Mouse (Mus musculus) urinary bladder, postnatal 4 days (tissue): ENCODE measurements around the gene Kif4.

Source experiments
- DNase-seq, 2 experiments: peaks; one replicate each; pipeline ENCODE4 v3.0.0; 2021 to 2022; ENCODE audit warnings: low spot score in 2 of 2

Kif4 gene

DNA sequence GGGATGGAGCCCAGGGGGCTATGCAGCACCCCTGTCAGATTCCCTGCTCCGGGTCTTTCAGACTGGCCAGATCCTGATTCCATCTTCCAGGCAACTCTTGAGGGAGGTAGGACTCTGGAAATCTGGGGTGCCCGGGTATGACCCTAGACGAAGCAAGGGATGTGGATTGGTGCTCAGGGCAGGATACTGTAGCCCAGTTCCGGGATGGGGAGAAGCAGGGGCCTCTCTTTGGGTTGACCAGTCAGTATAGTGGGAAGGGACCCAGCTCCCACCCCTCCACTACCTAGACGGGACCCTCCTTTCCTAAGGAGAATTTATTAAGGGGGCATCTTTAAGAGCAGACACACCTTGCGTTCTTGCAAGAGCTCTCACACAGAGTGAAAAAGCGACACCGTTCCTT, 104.7 kb downstream of the Kif4 start:
- no peak for DNase-seq

DNA sequence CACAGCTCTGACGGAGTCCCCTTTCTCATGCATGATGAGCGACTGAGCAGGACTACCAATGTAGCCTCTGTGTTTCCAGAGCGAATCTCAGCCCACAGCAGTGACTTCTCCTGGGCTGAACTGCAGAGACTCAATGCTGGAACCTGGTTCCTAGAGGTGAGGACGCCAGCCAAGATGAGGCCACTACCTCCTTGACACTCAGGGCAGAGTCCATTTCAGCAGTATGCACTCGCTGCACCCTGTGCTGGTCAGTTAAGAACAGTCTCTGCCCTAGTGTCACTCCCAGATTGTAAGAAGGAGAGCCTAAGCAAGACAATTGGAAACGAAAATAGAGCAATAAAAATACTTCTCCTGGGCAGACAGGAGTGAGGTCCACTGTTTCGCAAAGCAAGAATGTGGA, 108.8 kb downstream of the Kif4 start:
- DNase-seq, result no peak

DNA sequence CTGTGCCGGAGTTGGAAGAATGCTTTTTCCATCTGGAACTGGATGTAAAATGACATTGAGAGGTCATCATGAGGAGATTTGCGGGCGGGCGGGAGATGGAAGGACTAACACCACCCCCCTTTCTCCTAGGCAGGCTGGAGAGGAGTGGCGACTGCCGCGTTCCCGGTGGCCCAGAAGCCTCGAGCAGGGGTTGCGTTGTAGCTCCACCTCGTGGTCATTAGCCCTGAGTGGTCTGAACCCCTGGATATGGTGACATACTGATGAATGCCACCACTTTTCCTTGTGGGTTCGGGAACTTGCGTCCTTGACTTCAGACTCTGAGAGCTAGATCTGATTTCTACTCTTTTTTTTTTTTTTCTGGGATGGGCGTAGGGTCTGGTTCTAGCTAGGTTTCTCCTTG, 113.4 kb downstream of the Kif4 start:
- DNase-seq, result peak; percentile 18 to 72

DNA sequence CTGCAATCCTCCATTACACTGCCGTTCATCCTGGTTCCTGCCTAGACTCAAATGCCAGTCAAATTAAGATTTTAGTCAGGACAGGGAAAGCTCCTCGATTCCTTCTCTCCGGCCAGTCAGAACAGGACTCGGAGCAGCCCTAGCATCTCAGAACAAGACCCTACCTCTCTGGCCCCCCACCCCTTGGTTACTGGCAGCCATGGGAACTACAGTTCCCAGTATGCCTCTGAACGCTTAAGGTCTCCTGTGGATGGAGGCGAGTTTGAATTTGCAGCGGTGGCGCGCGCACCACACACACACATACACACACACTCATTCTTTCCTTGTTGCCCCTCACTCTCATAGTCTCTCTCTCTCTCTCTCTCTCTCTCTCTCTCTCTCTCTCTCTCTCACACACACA, 113.9 kb downstream of the Kif4 start:
- DNase-seq, result no peak

DNA sequence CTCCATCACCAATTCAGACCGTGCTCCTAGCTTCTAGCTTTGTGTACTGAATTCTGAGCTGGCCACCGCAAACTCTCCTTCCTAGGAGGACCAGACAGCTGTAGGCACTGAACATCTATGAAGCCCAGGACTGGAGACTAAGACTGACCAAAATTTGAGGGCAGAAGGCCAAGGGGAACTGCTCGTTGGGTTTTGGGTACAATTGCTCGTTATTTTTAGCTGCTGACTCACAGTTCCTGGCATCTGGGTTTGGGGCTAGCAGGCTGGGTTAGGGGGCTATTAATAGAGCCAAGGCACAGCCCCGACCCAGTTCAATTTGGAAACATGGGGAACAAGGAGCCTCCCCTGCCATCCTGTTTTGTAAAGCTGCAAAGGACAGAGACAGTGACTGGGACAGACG, 115.2 kb downstream of the Kif4 start:
- DNase-seq, result no peak

DNA sequence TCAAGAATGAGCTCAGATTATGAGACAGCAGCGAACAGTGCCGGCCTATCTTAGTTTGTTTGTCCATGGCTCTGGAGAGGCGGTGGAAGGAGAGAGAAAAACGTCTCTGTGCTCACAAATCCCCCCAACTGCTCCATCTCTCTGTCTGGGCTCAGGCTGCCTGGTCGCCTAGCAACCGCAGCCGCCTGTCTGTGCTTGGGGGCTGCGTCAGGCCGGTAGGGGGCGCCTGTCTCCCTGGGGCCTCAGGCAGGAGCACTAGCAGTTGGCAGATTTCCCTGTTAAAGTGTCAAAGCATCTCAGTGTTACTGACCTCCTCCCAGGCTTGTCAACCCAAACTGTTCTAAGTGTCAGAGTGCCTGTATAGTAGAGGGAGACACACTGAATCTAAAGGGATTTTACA, 116.4 kb downstream of the Kif4 start:
- peak in 1 of 2 experiments; percentile 26 for DNase-seq

DNA sequence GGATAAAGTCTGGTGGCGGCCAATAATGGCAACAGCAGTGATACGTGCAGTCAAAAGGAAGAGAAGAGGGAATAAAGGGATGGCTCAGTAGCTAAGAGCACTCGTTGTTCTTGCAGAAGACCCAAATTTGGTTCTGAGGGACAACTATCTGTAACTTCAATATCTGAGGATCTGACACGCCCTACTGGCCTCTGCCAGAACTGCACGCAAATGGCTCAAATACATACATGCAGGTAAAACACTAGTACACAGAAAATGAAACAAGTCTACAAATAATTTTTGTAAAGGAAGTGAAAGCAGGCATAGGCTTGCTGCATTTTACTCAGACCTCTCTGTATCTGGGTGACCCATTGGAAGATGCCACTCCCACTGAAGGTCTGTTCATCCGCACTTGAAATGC, 140.3 kb downstream of the Kif4 start:
- no peak for DNase-seq

DNA sequence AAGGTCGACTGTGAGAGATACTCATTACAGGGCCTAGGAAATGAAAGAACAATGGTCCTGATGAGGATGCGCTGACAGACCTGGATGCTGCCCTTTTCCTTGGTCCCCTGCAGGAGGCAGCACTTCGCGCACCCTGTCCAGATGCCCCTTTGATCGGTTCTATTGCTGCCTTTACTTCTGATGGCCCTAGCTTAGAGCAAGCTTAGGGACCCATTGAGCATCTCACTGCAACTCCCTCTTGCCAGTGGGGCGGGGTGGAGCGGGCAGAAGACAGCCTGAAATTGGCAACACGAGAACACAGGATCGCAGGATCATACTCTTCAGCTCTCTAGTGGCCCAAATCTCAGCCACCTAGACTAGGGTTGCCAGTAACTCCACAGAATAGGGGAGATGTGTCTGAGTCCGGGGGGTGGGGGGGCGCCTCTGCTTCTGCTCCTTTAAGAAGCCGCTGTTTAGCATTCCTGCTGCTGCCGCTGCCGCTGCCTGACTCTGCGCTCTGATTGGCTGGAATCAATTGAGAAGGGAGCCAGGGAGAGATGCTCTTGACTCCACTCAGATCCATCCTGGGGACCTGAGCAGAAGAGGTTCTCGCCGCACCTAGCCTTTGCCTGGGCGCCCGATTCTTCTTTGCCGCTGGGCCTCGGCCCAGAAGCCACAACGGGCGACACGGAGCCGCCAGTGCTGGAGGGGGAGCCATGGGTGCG, 141.8 kb downstream of the Kif4 start, which contains the start of gene Dlg3:
TSS of gene Dlg3 (plus strand) at position 542 of the 704 bp plus-strand sequence.
- DNase-seq, result peak in 1 of 2 experiments; percentile 17

DNA sequence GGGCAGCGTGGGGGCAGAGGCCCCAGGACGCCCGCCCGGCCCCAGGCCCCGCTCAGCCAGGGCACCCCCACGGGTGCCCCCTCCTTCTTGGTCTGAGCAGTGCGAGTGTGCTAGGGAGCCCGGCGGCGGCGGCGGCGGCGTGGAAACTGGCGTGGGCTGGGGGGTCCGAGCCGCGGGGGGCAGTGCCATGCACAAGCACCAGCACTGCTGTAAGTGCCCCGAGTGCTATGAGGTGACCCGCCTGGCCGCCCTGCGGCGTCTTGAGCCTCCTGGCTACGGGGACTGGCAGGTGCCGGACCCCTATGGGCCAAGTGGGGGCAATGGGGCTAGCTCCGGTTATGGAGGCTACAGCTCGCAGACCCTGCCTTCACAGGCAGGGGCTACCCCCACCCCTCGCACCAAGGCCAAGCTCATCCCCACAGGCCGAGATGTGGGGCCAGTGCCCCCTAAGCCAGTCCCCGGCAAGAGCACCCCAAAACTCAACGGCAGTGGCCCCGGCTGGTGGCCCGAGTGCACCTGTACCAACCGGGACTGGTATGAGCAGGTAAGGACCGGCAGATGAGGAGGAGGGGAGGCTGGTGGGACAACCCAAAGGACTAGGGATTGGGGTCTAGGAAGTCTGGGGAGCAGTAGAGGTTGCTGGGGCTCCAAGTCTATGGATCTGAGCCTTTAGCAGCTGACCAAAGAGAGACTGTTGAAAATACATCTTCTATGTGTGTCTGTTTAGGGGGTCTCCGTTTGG, 142.5 kb downstream of the Kif4 start:
- no peak for DNase-seq

DNA sequence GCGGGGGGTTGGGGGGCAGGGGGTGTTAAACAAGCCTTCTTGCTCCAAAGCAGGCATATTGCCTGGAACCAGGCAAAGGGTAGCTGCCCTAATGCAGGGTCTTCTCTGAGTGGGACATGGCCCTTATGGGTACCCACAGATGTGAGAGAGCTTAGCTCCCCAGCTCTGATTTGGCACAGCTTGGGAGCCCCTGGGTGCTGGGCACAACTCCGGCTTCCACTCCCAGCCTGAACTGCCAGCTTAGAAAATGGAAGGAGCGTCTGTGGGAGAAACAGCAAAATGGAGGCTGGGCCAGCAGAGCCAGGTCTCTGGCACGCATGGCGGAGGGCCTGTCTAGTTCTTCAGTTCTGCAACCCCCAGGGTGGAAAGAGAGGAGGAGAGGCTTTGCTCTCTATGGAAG, 143.7 kb downstream of the Kif4 start:
- DNase-seq, result no peak

DNA sequence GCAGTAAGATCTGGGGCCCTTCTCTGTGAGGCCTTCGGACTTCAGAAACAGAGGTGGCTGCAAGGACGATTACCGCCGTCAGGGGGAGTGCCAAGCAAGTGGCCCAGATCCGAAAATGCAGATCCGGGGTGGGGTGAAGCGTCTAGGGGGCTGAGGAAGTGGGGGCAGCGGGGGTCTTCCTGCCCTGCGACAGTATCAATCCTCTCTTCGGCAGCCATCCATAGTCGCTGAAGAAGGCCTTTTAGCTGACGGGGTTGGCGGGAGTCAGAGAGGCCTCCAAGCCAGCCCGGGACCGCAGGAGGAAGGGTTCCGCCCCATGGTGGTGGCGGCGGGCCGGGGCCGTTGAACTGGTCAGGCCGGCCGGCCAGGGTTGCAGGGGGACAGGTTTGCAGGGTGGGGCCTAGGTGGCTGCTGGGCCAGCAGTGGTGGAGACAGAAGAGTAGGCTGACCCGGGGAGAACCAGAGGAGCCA, 148.8 kb downstream of the Kif4 start:
- DNase-seq, result peak; percentile 57 to 74

DNA sequence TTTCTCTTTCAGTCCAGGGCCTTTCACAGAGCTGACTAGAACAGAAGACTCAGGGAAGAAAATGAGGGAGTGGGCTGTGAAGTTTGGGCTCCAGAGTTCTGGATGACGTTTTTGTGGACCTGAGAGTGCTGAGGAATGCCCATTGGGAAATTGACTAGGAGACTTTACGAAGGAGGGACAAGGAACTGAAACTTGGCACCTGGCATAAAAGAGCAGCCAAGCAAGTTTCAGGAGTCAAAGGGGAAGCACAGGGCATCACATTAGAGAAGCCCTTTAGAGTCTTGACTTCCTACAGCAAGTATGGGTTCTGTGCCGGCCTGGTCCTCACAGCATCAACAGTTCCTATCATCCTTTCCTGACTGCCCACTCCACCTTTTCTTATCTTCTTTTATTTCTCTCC, 149.9 kb downstream of the Kif4 start:
- DNase-seq, result no peak

DNA sequence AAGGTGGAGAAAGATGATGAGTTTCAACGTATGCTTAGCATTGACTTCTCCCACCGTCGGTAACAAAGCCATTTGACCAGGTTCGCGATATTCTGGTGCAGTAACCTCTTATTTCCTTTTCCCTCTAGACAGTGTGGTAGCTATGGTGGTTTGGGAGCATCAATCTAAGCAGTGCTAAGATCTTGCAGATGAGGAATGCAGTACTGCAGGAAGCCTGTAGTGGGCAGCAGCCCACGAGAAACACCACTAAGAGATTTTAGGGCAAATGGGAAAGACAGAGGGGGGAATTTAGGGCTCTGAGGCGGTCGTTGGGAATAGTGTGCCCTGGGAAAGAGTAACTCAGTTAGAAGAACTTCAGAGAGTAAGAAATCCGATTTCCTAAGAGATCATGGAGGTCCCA, 151.0 kb downstream of the Kif4 start:
- DNase-seq, result peak in 1 of 2 experiments; percentile 21
